Mouse (Mus musculus) G1E (cell line): ENCODE results near the gene Klhl30.

Source experiments
- CTCF ChIP-seq: IDR thresholded peaks from 2 replicates; pipeline ENCODE4 v1.5.1; 2012; ENCODE audit warnings: low read depth, low read length, inconsistent platforms, mixed read lengths
- GATA2 ChIP-seq: IDR thresholded peaks from 2 replicates; pipeline ENCODE4 v1.6.1; 2012; ENCODE audit warnings: low read depth, low read length, inconsistent platforms, borderline replicate concordance

- TF ChIP-seq CTCF (no peak), GATA2 (no peak)
These were observed 38.5 kb upstream of the Klhl30 start for GRCm38 (mm10) chr1:91312273-91312672.
